Mouse (Mus musculus) hindbrain, embryonic 14.5 days (tissue): Measurements from ENCODE around the gene Kif16b. TPM values are rescaled to one million over a fixed set of nuclear protein-coding genes. Genes with fewer than 3 reads are reported as not detected.

Experiments used
- ATAC-seq: fragments of 200-750 bp; cut with Nextera tagmentation; 2 replicates; pipeline ENCODE4 v1.8.0; 2017; ENCODE audit warnings: moderate number of reproducible peaks, mild to moderate bottlenecking, moderate TSS enrichment, moderate library complexity; ENCODE audit not compliant: low FRiP score
- DNase-seq: peaks from one replicate; pipeline ENCODE4 v3.0.0-alpha.2; 2015; ENCODE audit warnings: low spot score
- H3K27ac ChIP-seq: fragments of 300-500 bp; sonication (generic); 2 replicates; pipeline ENCODE4 v1.5.1; 2014; ENCODE audit warnings: mild to moderate bottlenecking, moderate library complexity
- H3K27me3 ChIP-seq: fragments of 300-500 bp; sonication (generic); 2 replicates; pipeline ENCODE4 v1.6.1; 2014; ENCODE audit warnings: mild to moderate bottlenecking, low read length, mixed read lengths; ENCODE audit not compliant: control insufficient read depth, insufficient read depth
- H3K36me3 ChIP-seq: fragments of 300-500 bp; sonication (generic); replicated peaks from 2 replicates; pipeline ENCODE4 v1.6.1; 2014; ENCODE audit not compliant: control insufficient read depth, insufficient read depth
- H3K4me1 ChIP-seq: fragments of 300-500 bp; sonication (generic); replicated peaks from 2 replicates; pipeline ENCODE4 v1.6.1; 2014; ENCODE audit warnings: antibody characterized with exemption, low read length, mixed read lengths; ENCODE audit not compliant: control insufficient read depth, insufficient read depth
- H3K4me2 ChIP-seq: fragments of 300-500 bp; sonication (generic); replicated peaks from 2 replicates; pipeline ENCODE4 v1.6.1; 2014; ENCODE audit warnings: mild to moderate bottlenecking, moderate library complexity
- H3K4me3 ChIP-seq: fragments of 300-500 bp; sonication (generic); replicated peaks from 2 replicates; pipeline ENCODE4 v1.5.1; 2014; ENCODE audit warnings: mild to moderate bottlenecking, low read length
- H3K9ac ChIP-seq: fragments of 300-500 bp; sonication (generic); 2 replicates; pipeline ENCODE4 v1.6.1; 2014
- H3K9me3 ChIP-seq: fragments of 300-500 bp; sonication (generic); 2 replicates; pipeline ENCODE4 v1.6.1; 2016; ENCODE audit warnings: low read length; ENCODE audit not compliant: control insufficient read depth
- WGBS: fragments of 180-500 bp; shearing (Covaris S2); extraction: QIAGEN DNeasy Blood & Tissue Kit; methylation state at CpG from one replicate; pipeline ENCODE4 v1.1.7; 2014; 5-methylcytosine and 5-hydroxymethylcytosine counted together
- polyA plus RNA-seq: library from polyadenylated mRNA; unstranded; fragments of >200 nt; fragmentation: Nextera tagmentation; extraction: Ambion mirVana; gene quantifications from 2 replicates; pipeline ENCODE4 v1.2.1, GENCODE M21; 2014

The Kif16b gene
- polyA plus RNA-seq, 1 experiment from 2014 or later: 4.5 TPM

DNA sequence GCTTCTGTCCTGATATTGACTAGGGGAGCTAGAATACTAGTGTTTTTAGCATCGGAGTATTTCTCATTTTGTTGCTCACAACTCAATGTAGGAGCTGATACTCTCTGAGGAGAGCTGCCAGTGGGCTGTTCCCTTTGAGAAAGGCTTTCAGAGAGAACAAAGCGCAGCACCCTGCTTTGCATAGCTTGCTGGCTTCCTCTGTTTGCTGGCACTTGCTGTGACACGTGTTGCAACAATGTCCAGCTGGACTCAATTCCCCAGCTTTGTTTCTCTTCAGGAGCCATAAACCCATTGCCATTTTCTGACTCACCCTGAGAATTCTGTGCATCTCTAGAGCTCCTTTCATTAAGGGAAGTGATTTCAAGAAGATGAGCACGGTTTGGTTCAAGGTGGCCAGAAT lies 200.6 kb downstream of the Kif16b start:
- WGBS: 41% methylated on average over 4 of the region's 4 CpGs
- H3K4me3 ChIP-seq: no peak overlapping the region
- DNase-seq: peak; percentile 28
- H3K36me3 ChIP-seq: no peaks in the 10 kb centered on the region
- ATAC-seq: peak; percentile 79; the same call in 1 of the 2 replicates
- no peak overlapping the region for H3K4me2 ChIP-seq
- H3K9ac ChIP-seq: no peak overlapping the region
- no peaks in the 10 kb centered on the region for H3K27me3 ChIP-seq
- no peaks in the 10 kb centered on the region for H3K9me3 ChIP-seq
- no peak overlapping the region for H3K27ac ChIP-seq
- no peaks in the 10 kb centered on the region for H3K4me1 ChIP-seq

DNA sequence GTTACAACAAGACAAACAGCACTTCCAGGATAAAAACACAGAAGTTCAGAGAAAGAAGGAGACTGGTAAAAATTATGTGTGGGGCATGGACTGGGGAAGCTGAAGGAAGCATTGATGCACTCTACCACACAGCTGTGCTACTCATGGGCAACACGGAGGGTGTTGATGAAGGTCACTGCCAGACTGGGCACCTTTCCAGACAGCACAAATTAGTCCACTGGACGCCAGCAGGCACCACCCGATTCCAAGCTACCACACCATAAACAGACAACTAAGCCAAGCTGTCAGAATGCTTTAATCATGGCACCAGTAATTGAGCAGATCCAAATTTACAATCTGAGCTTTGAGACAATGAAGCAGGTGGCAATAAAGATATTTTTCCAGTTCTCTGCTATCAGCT lies 202.7 kb downstream of the Kif16b start:
- DNase-seq (peak; percentile 42), ATAC-seq (peak; percentile 54; the same call in 1 of the 2 replicates)
- Histone ChIP-seq H3K9ac (no peak overlapping the region), H3K36me3 (no peaks in the 10 kb centered on the region), H3K4me1 (no peaks in the 10 kb centered on the region), H3K9me3 (no peaks in the 10 kb centered on the region), H3K27ac (no peak overlapping the region), H3K4me2 (no peak overlapping the region), H3K4me3 (no peak overlapping the region), H3K27me3 (no peaks in the 10 kb centered on the region)
- WGBS: 51% methylated on average over 3 of the region's 3 CpGs

DNA sequence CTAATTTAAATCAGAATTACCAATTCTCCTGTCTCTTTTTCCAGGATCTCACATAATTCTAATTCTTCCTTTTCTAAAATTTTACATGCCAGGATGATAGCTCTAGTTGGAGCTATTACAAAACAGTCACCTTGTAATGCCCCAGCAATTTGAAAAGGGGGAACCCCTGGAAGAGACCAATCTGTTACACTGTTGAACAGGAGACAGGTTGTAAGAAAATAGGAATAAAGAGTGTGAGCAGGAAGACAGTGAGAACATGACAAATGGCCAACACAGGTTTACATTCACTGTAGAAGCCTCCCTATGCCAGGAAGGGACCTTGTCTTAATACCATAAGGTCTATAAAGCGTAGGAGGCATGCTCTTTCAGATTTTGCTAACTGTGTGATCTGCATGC lies 206.4 kb downstream of the Kif16b start:
- Histone ChIP-seq H3K27me3 (no peaks in the 10 kb centered on the region), H3K4me2 (no peak overlapping the region), H3K27ac (no peak overlapping the region), H3K4me1 (no peaks in the 10 kb centered on the region; the same call in 1 of the 2 replicates), H3K4me3 (no peak overlapping the region), H3K9me3 (no peaks in the 10 kb centered on the region), H3K9ac (no peak overlapping the region), H3K36me3 (no peaks in the 10 kb centered on the region)
- WGBS: 95% methylated on average over 1 of the region's 1 CpGs
- DNase-seq (no peak), ATAC-seq (no peak)

DNA sequence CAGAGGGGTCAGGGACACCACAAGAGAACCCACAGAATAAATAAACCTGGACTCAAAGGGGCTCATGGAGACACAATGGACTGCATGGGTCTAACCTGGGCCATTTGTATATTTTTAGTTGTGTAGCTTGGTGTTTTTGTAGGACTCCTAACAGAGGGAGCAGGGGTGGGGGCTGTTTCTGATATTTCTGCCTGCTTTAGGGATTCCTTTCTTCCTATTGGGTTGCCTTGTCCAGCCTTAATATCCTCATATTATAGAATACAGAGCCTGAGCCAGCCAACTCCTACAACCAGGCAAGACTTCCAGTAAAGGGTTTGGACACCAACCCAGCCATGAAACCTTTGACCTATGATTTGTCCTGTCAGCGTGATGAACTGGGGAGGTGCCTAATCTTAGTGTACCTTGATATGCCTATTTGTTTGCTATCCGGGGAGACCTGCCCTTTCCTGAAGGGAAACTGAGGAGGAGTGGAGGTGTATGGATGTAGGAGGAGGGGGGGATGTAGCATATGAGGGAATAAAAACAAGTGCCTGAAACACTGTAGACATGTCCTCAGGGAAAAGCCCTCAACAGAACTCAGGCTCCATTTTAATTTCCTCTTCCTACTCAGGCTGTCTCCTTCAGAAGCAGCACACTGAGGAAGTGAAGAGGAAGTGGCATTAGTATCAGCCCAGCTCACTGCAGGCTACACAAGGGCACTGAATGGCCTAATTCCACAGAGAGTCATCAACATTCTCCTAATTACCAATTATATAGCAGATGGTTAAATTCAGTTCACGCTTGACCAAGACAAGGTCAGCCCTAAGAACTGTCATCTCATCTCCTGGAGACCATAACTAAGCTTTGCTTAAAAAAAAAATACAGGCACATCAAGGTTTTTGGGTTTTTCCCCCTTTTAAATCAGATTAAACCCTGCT lies 207.1 kb downstream of the Kif16b start:
- H3K27ac ChIP-seq: no peak overlapping the region
- no peaks in the 10 kb centered on the region; the same call in 1 of the 2 replicates for H3K4me1 ChIP-seq
- no peak overlapping the region for H3K4me2 ChIP-seq
- H3K27me3 ChIP-seq: no peaks in the 10 kb centered on the region
- no peaks in the 10 kb centered on the region for H3K9me3 ChIP-seq
- no peak overlapping the region for H3K9ac ChIP-seq
- no peaks in the 10 kb centered on the region for H3K36me3 ChIP-seq
- H3K4me3 ChIP-seq: no peak overlapping the region
- ATAC-seq (no peak), DNase-seq (no peak)
- WGBS: 69% methylated on average over 3 of the region's 3 CpGs

DNA sequence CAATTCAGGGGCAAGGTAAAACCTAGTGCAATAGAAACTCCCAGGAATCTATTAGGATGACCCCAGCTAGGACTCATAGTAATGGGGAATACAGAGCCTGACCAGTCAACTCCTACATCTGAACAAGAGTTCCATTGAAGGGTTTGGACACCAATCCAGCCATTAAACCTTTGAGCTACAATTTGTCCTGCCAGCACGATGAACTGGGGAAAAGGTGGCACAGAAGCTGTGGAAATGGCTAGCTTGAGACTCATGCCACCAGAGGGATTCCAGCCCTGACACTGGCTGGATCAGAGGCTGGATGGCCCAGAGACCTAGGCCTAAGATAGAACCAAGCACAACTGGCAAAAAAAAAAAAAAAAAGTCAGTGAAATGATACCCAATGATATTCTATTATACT lies 207.9 kb downstream of the Kif16b start:
- Histone ChIP-seq H3K4me2 (no peak overlapping the region), H3K9me3 (no peaks in the 10 kb centered on the region), H3K36me3 (no peaks in the 10 kb centered on the region), H3K4me1 (no peaks in the 10 kb centered on the region; the same call in 1 of the 2 replicates), H3K9ac (no peak overlapping the region), H3K27ac (no peak overlapping the region), H3K27me3 (no peaks in the 10 kb centered on the region), H3K4me3 (no peak overlapping the region)
- ATAC-seq (no peak), DNase-seq (no peak)
- 100% methylated on average over 1 of the region's 1 CpGs for WGBS

DNA sequence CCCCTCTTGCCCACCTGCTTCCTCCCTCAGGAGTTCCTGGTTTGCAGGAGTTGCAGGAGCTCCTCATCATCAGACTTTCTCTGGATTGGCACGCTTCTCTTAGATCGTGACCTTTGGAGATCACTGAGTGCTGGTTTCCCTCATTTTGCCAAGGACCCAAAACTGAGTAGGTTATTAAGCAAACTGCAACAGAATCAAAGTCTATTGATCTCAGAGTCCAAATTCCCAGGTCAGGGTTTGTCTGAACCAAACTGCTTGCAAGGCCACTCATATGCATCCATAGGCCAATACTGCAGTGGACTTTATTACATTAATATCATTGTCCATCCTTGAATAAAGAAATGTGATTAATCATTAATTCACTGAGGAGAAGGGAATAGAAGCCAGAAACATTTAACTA lies 211.8 kb downstream of the Kif16b start:
- H3K4me1 ChIP-seq: no peaks in the 10 kb centered on the region; the same call in 1 of the 2 replicates
- no peaks in the 10 kb centered on the region for H3K36me3 ChIP-seq
- no peaks in the 10 kb centered on the region for H3K9me3 ChIP-seq
- H3K4me3 ChIP-seq: no peak overlapping the region
- ATAC-seq (no peak), DNase-seq (no peak)
- H3K9ac ChIP-seq: no peak overlapping the region
- no peak overlapping the region for H3K27ac ChIP-seq
- no peak overlapping the region for H3K4me2 ChIP-seq
- 94% methylated on average over 2 of the region's 2 CpGs for WGBS
- no peaks in the 10 kb centered on the region for H3K27me3 ChIP-seq

DNA sequence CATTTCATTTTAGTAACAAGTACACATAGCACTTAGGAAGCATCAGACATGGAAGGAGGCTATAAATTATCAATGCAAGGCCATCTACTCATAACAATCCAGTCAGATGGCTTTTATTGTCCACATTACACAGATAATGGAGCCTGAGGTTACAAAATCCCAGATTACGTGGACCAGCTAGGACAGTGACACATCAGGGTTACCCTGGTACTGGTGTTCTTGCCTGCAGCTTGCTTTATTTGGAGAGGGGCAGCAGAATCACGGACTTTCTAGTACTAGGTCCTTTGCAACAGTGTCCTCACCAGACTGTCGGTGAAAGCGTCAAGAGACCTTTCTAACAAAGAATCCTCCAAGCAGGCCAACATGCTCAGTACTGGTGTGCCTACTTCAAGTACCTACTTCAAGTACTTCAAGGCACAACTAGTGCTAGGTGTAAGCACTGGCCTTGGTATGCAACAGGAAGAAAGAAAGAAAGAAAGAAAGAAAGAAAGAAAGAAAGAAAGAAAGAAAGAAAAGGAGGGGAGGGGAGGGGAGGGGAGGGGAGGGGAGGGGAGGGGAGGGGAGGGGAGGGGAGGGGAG lies 213.3 kb downstream of the Kif16b start:
- Histone ChIP-seq H3K4me1 (no peaks in the 10 kb centered on the region; the same call in 1 of the 2 replicates), H3K9me3 (no peaks in the 10 kb centered on the region), H3K9ac (no peak overlapping the region), H3K36me3 (no peaks in the 10 kb centered on the region), H3K4me3 (no peak overlapping the region), H3K27me3 (no peaks in the 10 kb centered on the region), H3K27ac (no peak overlapping the region), H3K4me2 (no peak overlapping the region)
- ATAC-seq (no peak), DNase-seq (no peak)
- 92% methylated on average over 4 of the region's 4 CpGs for WGBS

DNA sequence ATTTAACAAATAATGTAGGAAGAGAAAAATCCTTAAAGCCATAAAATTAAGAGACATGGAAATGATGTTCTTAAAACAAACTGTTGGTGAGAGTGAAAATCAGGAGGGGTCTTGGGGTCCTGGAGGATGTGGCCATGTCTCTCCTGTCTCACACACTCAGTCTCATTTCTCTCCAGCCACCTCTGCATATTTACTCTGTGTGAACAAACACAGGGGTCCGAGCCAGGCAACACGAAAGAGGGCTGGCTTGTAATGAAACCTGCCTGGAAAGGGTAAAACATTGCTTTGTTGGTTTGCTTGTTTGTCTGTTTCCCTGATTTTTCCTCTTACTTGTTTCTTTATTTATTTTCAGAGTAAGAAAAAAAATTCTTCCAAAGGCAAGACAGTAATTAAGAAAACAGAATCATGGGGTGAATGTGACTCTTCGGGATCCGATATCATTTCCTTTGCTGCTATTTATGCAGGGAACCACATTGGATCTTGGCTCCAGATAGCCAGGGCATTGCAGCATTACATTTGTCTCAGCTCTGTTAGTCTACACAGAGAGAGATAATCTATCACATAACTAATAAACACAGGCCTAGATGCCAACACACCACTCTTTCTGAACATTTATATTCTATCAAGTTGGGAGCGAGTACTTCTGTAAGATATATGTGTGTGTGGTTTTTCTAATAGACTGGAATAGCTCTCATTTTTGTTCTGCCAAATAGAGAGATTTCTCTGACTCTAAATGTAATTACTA lies 218.2 kb downstream of the Kif16b start:
- H3K27ac ChIP-seq: no peak overlapping the region
- no peaks in the 10 kb centered on the region for H3K27me3 ChIP-seq
- WGBS: 84% methylated on average over 5 of the region's 5 CpGs
- DNase-seq (no peak), ATAC-seq (no peak)
- no peak overlapping the region for H3K9ac ChIP-seq
- no peak overlapping the region for H3K4me3 ChIP-seq
- H3K4me1 ChIP-seq: no peaks in the 10 kb centered on the region
- no peaks in the 10 kb centered on the region for H3K9me3 ChIP-seq
- no peak overlapping the region for H3K4me2 ChIP-seq
- H3K36me3 ChIP-seq: no peaks in the 10 kb centered on the region

DNA sequence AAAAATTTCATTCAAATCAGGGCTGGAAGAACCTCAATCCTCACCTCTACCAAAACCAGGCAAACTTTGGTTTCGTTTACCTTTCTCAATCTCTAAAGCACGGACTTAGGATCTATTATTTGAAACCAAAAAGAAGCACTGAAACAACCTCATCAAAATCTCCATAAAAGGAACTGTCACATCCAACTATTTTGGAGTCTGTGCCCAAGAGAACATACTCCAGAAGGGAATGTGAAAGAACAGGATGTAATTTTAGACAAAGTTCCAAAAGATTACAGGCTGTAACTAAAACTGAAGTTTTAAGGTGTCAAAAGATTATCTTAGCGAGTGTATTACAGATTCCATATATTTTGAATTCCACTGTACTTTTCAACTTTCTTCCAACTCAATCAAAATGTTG lies 232.9 kb downstream of the Kif16b start:
- Histone ChIP-seq H3K9ac (no peak overlapping the region), H3K4me1 (no peaks in the 10 kb centered on the region), H3K36me3 (no peaks in the 10 kb centered on the region), H3K27me3 (no peaks in the 10 kb centered on the region), H3K9me3 (no peaks in the 10 kb centered on the region), H3K27ac (no peak overlapping the region), H3K4me3 (no peak overlapping the region), H3K4me2 (no peak overlapping the region)
- DNase-seq: no peak
- WGBS: 93% methylated on average over 3 of the region's 3 CpGs
- no peak for ATAC-seq
